Mouse (Mus musculus) leukemia stem cell, adult 10-12 weeks (primary cell): ENCODE measurements around the gene AC124502.3. TPM values are rescaled to one million over a fixed set of nuclear protein-coding genes. Genes with fewer than 3 reads are reported as not detected.

Experiments
- polyA plus RNA-seq: library from polyadenylated mRNA; stranded (reverse); fragments of >175 nt; gene quantifications from 2 replicates; pipeline ENCODE4 v1.2.3, GENCODE M21; 2012; ENCODE audit warnings: low replicate concordance

AC124502.3 gene
- polyA plus RNA-seq = not detected in 2 replicates

DNA sequence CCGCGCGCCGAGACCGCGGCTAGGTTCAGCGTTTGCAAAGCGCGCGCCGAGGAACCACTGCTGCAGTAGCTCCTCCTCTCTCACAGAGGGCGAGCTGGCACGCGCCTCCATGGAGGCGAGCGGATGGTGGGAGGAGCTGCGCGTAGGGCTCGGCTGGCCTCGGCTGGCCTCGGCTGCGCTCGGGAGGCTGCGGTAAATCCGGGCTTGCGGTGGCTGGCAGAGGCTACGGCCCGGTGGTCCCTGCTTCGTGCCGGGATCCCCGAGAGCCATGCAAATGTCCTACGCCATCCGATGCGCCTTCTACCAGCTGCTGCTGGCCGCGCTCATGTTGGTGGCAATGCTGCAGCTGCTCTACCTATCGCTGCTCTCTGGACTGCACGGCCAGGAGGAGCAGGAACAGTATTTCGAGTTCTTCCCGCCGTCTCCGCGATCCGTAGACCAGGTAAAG lies at the start of gene AC124502.3, which contains the start of gene B4gat1:
Gene AC124502.3, plus strand, starts transcription at position 183 of the 448 bp plus-strand sequence.
Gene B4gat1, plus strand, starts transcription at position 118 of the 448 bp plus-strand sequence.

DNA sequence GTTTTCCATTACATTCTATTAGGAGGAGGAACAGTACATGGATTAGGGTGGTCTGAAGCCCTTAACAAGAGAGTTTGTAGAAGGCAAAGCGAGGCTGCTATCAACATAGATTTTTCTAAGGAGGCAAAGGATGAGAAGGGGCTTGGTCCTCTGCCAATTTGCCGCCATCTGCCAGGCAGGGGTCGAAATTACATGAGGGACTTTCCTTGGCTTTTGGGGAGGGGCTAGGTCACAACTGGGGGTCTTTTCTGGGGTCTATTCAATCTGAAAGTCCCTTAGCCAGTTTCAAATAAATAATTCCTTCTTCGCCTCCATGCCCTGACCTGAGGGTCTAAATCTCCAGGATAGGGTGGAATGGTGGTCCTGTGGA lies 48.5 kb upstream of the AC124502.3 start, which contains the start of gene Npas4:
Gene Npas4, minus strand, starts transcription at position 61 of the 370 bp plus-strand sequence.

DNA sequence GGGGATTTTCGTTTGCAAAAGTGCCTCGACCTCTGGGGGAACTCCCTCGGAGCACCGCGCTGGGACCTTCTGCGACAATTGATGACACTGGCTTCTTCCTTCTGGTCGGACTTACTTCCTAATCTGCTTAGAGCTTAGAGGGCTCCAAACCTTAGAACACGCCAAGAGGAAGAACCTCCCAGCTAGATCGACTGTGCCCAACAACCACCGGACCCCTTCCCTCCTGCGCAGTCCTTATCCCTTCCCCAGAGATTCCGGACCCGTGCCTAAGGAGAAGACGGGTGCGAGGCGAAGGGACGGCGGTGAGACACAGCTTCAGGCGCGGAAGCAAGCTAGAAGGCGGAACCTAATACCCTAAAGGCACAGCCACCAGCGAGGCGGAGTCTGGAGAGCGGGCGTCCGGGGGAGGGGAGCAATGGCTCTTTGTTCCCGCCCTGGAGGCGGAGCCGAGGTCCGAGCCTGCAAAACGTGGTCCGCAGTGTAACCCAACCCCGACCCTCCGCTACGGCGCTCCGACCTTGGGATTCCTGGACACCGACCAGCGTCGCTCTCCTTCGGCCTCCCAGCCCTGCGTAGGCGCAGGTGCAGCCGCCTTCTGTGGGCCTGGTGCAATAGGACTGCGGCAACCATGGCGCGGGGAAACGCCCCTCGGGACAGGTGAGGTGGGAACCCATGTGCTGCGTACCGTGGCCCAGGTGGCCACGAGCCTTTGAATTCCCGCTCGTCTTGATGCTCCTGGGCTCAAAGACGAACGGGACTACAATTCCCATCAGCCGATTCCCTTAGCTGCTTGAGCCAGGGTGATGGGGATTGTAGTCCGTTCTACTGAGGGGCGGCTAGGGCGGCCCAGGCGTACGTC lies 14.8 kb upstream of the AC124502.3 start, which contains the start of gene Slc29a2:
Gene Slc29a2, plus strand, starts transcription at position 240 of the 859 bp plus-strand sequence.

DNA sequence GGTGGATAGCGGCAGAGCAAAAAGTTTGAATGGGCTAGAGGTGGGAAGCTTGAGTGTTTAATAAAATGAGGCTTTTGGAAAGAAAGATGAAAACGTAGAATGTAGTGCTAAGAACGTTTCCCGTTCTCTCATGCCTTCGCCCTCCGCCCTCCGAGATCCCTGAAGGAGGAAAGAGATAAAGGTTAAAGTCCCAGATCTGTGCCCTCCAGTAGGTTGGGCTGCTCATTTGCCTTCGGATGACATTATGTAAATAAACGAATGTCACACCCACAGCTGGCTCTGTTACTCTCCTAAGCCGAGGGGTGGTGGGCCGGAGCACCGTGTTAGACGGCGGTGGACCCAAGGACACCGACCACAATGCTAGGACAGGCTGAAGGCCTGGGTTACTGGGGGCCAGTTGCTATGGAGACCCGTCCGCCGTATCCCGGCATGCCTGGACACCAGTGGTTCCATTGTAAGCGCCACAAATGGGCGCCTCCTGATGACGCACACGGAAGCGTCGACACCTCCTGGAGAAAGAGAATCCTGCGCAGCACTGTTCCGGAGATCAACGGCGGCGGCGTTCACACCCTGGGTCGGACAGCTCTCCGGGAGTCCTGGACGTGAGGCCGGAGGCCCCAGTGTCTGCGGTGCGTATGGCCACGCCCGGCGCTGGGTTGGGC lies 2.3 kb downstream of the AC124502.3 start, which contains the start of gene Brms1:
Gene Brms1, plus strand, starts transcription at position 493 of the 662 bp plus-strand sequence.

DNA sequence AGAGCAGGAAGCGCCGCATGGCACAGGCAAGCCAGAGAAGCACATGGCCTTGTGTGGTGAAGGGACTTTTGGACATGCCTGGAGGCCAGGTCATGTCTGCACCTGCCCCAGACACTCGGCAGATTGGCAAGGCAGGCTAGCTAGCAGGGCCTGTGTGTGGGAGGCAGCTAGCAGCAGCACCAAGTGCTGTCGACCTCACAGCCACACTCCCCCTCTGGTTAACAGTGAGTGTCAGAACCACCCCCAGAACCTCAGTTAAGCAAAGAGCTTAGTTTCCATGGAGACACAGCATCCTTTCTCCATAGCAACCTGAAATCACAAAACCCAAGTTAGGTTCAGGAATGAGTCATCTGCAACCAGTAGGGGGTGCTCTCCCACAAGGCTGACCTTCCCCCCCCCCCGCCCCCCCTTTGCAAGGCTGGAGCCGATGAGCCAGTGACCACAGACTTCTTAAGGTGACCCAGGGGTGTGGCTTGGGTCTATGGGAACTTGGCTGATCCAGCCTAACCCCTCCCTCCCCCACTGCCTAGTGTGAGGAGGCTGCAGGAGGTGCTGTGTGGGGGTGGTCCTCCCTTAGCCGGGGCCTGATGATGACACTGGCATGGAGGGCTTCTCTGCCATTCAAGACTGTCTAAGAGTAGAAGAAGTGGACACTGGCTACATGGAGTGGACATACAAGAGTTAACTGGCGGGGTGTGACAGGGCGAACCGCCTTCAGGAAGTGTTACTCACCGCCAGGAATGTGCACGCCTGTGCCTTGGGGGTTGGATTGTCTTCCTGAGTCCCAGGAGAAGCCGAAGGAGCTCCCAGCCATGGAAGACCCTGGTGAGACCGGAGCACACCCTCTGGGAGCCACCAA lies 11.6 kb downstream of the AC124502.3 start, which contains the start of gene Rin1:
Gene Rin1, plus strand, starts transcription at position 435 of the 859 bp plus-strand sequence.

DNA sequence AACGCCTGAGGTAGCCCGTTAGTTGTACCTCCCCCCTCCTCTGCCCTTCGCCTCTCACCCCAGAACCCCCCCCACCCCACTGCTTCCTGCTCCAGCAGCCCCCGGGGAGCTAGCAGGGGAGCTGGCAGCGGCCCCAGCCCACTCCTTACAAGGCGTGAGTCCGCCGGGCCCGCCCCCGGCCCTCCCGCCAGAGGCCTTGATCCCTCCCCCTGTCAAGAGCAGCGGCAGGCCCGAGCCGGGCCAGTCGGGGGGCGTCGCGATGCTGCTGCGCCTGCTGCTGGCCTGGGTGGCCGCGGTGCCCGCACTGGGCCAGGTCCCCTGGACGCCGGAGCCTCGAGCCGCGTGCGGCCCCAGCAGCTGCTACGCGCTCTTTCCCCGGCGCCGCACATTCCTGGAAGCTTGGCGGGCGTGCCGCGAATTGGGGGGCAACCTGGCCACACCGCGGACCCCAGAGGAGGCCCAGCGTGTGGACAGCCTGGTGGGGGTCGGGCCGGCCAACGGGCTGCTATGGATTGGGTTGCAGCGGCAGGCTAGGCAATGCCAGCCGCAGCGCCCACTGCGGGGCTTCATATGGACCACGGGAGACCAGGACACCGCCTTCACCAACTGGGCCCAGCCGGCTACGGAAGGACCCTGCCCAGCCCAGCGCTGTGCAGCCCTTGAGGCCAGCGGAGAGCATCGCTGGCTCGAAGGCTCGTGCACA lies 29.3 kb downstream of the AC124502.3 start, which contains the start of gene Cd248:
Gene Cd248, plus strand, starts transcription at position 212 of the 703 bp plus-strand sequence.

DNA sequence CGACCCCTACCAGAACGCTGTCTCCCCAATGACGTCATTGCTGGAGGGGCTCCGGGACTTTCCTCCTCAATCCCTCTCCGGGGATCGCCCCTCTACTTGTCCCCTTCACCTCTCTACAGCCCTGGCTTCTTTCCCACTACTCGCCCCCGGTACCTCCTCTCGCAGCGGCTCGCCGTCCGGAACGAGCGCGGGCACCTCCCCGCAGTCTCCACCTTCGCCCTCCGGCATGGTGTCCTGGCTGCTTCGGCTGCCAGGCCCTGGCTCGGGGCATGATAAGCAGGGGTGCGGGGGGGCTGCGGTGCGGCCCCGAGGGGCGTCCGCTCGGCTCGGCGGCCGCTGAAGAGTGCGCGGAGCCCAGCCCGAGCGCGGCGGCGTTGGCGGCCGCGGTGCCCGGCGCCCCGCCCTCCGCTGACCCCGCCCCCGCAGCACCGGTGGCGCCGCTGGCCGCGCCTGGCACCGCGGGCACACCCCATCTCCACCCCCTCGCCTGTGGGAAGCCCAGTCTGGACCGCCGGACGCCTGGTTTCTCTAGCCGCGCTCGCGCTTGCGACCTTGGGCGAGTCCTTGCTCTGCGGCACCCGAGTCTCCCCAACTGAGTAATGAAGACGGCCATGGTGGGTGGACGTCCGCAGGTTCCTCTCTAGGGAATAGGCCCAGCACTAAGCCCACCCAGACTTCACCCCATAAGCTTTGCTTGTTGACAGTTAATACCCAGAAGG lies 46.6 kb downstream of the AC124502.3 start, which contains the start of gene Tmem151a:
Gene Tmem151a, minus strand, starts transcription at position 387 of the 719 bp plus-strand sequence.

DNA sequence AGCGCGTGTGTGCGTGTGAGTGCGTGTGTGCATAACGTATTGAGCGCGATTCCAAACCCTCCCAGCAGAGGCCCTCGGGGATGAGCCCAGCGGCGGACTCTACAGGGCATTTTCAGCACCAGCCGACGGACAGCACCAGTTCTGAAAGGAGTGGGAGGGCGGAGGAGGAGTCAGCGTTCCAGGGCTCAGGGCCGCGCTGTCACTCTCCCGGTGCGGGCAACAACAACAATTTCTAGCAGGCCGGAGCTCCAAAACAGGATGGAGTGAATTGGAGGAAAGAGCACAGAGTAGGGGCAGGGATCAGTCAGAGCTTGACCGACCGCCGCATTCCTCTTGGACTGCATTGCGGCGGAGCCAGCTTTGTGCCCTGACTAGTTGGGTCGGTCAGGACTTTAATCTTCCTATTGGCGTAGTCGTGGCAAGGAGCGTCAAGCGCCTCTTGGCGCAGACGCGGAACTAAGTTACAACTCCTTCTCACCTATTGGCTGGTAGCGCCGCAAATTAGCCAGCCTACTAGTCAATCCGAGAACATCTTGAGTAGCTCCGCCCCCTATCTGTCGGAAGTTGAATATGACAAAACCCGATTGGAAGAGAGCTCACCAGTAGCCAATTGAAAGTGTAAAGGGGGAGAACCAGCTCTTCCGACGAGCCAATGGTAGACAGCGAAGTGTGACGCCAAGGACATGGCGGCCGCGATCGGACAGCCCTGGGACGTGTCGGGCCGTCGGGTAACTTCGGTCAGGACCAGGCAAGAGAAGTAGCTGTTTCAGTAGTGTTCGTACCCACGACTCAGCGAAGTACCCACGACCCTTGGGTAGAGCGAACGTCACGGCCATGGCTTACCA lies 49.4 kb downstream of the AC124502.3 start, which contains the start of gene Yif1a:
Gene Yif1a, plus strand, starts transcription at position 655 of the 845 bp plus-strand sequence.

DNA sequence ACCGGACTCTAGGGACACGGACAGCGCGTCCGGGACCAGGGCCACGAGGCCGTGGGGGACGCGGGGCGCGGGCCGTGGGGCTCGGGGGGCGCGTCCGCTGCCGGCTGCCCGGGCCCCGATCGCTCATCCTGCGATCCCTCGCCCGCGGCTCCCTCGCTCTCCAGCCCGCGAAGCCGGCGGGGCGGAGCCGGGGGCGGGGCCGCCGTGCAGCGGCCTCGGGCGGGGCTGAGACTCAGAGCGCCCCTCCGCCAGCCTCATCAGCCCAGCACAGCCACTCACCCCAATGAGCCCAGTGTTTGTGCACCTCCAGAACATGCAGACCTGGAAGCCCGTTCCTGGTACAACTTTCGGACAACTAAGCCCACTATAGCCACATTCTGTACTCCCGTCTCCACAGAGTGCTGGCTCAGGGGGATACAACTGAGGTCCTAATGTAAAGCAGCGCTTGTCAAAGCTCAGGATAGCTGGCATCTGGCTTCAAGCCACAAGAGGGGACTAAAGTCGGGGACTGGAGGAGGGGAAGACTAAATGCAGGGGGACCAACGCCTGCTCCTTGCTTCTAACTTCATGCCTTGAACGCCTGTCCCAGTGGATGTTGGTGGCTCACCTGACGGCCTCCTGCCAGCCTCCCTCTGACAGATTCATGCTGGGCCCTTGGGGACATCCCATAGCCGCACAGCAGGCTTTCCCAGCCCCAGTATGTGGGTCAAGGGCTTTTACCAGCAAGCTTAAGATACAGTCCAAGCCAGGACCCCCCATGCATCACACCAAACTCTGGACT lies 59.9 kb downstream of the AC124502.3 start, which contains the start of gene Cnih2:
Gene Cnih2, minus strand, starts transcription at position 159 of the 781 bp plus-strand sequence.

Other genes starting within 250 kb of the AC124502.3 start
- 3.0 and 9.7 TPM in 2 replicates for gene Rbm4, start 245.0 kb upstream of the AC124502.3 start, polyA plus RNA-seq
- 3.5 and 7.0 TPM in 2 replicates for gene Gm21992, start 227.3 kb upstream of the AC124502.3 start, polyA plus RNA-seq
- gene Rbm14, start 227.3 kb upstream of the AC124502.3 start, polyA plus RNA-seq = 23.2 and 88.3 TPM in 2 replicates
- 21.4 and 110 TPM in 2 replicates for gene Ccs, start 199.6 kb upstream of the AC124502.3 start, polyA plus RNA-seq
- not detected in 2 replicates for gene Ccdc87, start 199.5 kb upstream of the AC124502.3 start, polyA plus RNA-seq
- gene Ctsf, start 183.8 kb upstream of the AC124502.3 start, polyA plus RNA-seq = 17.8 and 31.5 TPM in 2 replicates
- 0.37 and 0.66 TPM in 2 replicates for gene Actn3, start 161.0 kb upstream of the AC124502.3 start, polyA plus RNA-seq
- gene Zdhhc24, start 160.2 kb upstream of the AC124502.3 start, polyA plus RNA-seq = 5.1 and 6.1 TPM in 2 replicates
- gene Bbs1, start 132.3 kb upstream of the AC124502.3 start, polyA plus RNA-seq = 4.4 and 8.3 TPM in 2 replicates
- gene Dpp3, start 110.6 kb upstream of the AC124502.3 start, polyA plus RNA-seq = 49.7 and 54.1 TPM in 2 replicates
- gene Peli3, start 95.8 kb upstream of the AC124502.3 start, polyA plus RNA-seq = 0.11 and 0.36 TPM in 2 replicates
- 41.9 and 74.6 TPM in 2 replicates for gene Mrpl11, start 76.7 kb upstream of the AC124502.3 start, polyA plus RNA-seq
- gene Npas4, start 48.6 kb upstream of the AC124502.3 start, polyA plus RNA-seq = 0.14 and 0.37 TPM in 2 replicates
- 3.2 and 6.6 TPM in 2 replicates for gene Slc29a2, start 15.0 kb upstream of the AC124502.3 start, polyA plus RNA-seq
- 6.5 TPM in 2 replicates for gene B4gat1, start 65 bp upstream of the AC124502.3 start, polyA plus RNA-seq
- gene Brms1, start 2.5 kb downstream of the AC124502.3 start, polyA plus RNA-seq = 29.9 and 97.0 TPM in 2 replicates
- gene Rin1, start 11.6 kb downstream of the AC124502.3 start, polyA plus RNA-seq = 0.43 and 0.90 TPM in 2 replicates
- 4.3 and 7.0 TPM in 2 replicates for gene Cd248, start 29.2 kb downstream of the AC124502.3 start, polyA plus RNA-seq
- gene Tmem151a, start 46.6 kb downstream of the AC124502.3 start, polyA plus RNA-seq = 0.09 and 1.3 TPM in 2 replicates
- gene Yif1a, start 49.6 kb downstream of the AC124502.3 start, polyA plus RNA-seq = 12.3 and 39.3 TPM in 2 replicates
- 2.3 and 6.4 TPM in 2 replicates for gene Cnih2, start 59.6 kb downstream of the AC124502.3 start, polyA plus RNA-seq
- gene Rab1b, start 68.2 kb downstream of the AC124502.3 start, polyA plus RNA-seq = 269 and 344 TPM in 2 replicates
- 18.0 and 32.6 TPM in 2 replicates for gene Klc2, start 79.7 kb downstream of the AC124502.3 start, polyA plus RNA-seq
- 116 and 125 TPM in 2 replicates for gene Pacs1, start 234.2 kb downstream of the AC124502.3 start, polyA plus RNA-seq